ENCODE assay signal across 9 mouse cellular contexts in genomic region chr13:102355569-102355968, GRCm38 (mm10).
A peak's percentile ranks its signal among the peaks of the same experiment; 100 is the strongest.
DNase-seq lines count a peak whose midpoint lies in the region; ATAC-seq and TF ChIP-seq lines count a peak whose summit lies in the region.
"Had no signal": no experiment of that assay in that cellular context is flagged by ENCODE, and none has a peak within 500 bp of the region (broad histone marks: within the 10 kb centered on the region; RNA-seq: fewer than 3 reads in every experiment).

No protein-coding gene starts in this region.

- H3K4me1 ChIP-seq in forebrain, embryonic 14.5 days (ENCODE audit: control insufficient read depth, insufficient read depth, low read length) = no peaks in the 10 kb centered on the region
- H3K4me1 ChIP-seq in forebrain, embryonic 12.5 days = no peaks in the 10 kb centered on the region
- no peaks in the 10 kb centered on the region for H3K4me1 ChIP-seq in lung, embryonic 15.5 days
- H3K4me1 ChIP-seq in lung, adult 2 months (ENCODE audit: control insufficient read depth, insufficient read depth, low read length) = no peaks in the 10 kb centered on the region
- H3K4me1 ChIP-seq: neural tube, embryonic 13.5 days had no signal

- DNase-seq in forebrain, embryonic 14.5 days (ENCODE audit: low spot score) = peak; percentile 58
- DNase-seq in lung, adult 2 months = no peak
- DNase-seq in gastrocnemius, postnatal 10 days = peak; percentile 59
- peak; percentile 62 for DNase-seq in lung, postnatal 14 days
- no peak for DNase-seq in embryo, embryonic 11 days
- no peak for DNase-seq in layer of hippocampus, adult 18-20 months (ENCODE audit: low spot score in 2 of 2)

- no peak overlapping the region for H3K9ac ChIP-seq in forebrain, embryonic 14.5 days (ENCODE audit: low read length)
- no peak overlapping the region for H3K9ac ChIP-seq in forebrain, embryonic 12.5 days
- H3K9ac ChIP-seq in lung, embryonic 15.5 days = no peak overlapping the region
- H3K9ac ChIP-seq: neural tube, embryonic 13.5 days had no signal

- no peak for TF ChIP-seq CTCF in lung, adult 2 months (IDR thresholded peaks at IDR 0.05; ENCODE audit: insufficient read depth, low read length)

- H3K27me3 ChIP-seq in forebrain, embryonic 14.5 days (replicated peaks; ENCODE audit: control insufficient read depth, insufficient read depth, low read length) = no peaks in the 10 kb centered on the region
- H3K27me3 ChIP-seq in forebrain, embryonic 12.5 days = no peaks in the 10 kb centered on the region
- H3K27me3 ChIP-seq in lung, embryonic 15.5 days = no peaks in the 10 kb centered on the region
- H3K27me3 ChIP-seq: neural tube, embryonic 13.5 days had no signal

- WGBS in forebrain, embryonic 14.5 days = 44% methylated on average over 1 of the region's 1 CpGs
- WGBS in forebrain, embryonic 12.5 days = 63% methylated on average over 1 of the region's 1 CpGs
- 33% methylated on average over 1 of the region's 1 CpGs for WGBS in lung, embryonic 15.5 days
- 29% methylated on average over 1 of the region's 1 CpGs for WGBS in lung, adult 2 months

- no peak for ATAC-seq in forebrain, embryonic 14.5 days
- no peak for ATAC-seq in forebrain, embryonic 12.5 days (ENCODE audit: low FRiP score)
- ATAC-seq in lung, embryonic 15.5 days (ENCODE audit: borderline replicate concordance, extremely low read depth, low FRiP score, low TSS enrichment) = peak; percentile 74; the same call in 1 of the 2 replicates

- no peak overlapping the region for H3K27ac ChIP-seq in forebrain, embryonic 14.5 days (ENCODE audit: low read depth, low read length)
- no peak overlapping the region for H3K27ac ChIP-seq in forebrain, embryonic 12.5 days
- peak overlapping the region; percentile 33 for H3K27ac ChIP-seq in lung, embryonic 15.5 days
- H3K27ac ChIP-seq: neural tube, embryonic 13.5 days had no signal

- H3K9me3 ChIP-seq in forebrain, embryonic 14.5 days (replicated peaks; ENCODE audit: control insufficient read depth, low read length) = no peaks in the 10 kb centered on the region
- H3K9me3 ChIP-seq in forebrain, embryonic 12.5 days = no peaks in the 10 kb centered on the region
- no peaks in the 10 kb centered on the region for H3K9me3 ChIP-seq in lung, embryonic 15.5 days
- H3K9me3 ChIP-seq: neural tube, embryonic 13.5 days had no signal

- TF ChIP-seq POLR2A in lung, adult 2 months (IDR thresholded peaks at IDR 0.05; ENCODE audit: borderline replicate concordance, extremely low read depth, low read depth, low read length) = no peak

- H3K4me2 ChIP-seq in forebrain, embryonic 14.5 days (ENCODE audit: low read length) = no peak overlapping the region
- H3K4me2 ChIP-seq in forebrain, embryonic 12.5 days = no peak overlapping the region
- no peak overlapping the region for H3K4me2 ChIP-seq in lung, embryonic 15.5 days
- H3K4me2 ChIP-seq: neural tube, embryonic 13.5 days had no signal

- no peak overlapping the region for H3K4me3 ChIP-seq in forebrain, embryonic 14.5 days (ENCODE audit: low read depth, low read length)
- no peak overlapping the region for H3K4me3 ChIP-seq in forebrain, embryonic 12.5 days (replicated peaks)
- no peak overlapping the region for H3K4me3 ChIP-seq in lung, embryonic 15.5 days
- H3K4me3 ChIP-seq in lung, adult 2 months (replicated peaks; ENCODE audit: extremely low read depth, low read depth, low read length) = no peak overlapping the region
- H3K4me3 ChIP-seq: neural tube, embryonic 13.5 days had no signal

- H3K36me3 ChIP-seq in forebrain, embryonic 14.5 days (ENCODE audit: control insufficient read depth, insufficient read depth, low read length) = no peaks in the 10 kb centered on the region
- no peaks in the 10 kb centered on the region for H3K36me3 ChIP-seq in forebrain, embryonic 12.5 days (replicated peaks)
- no peaks in the 10 kb centered on the region for H3K36me3 ChIP-seq in lung, embryonic 15.5 days
- H3K36me3 ChIP-seq: neural tube, embryonic 13.5 days had no signal

Comparison
In these comparisons a context has a peak if more than half of its experiments do, and no peak if none do; other contexts are left out.
1. DNase-seq: peak in forebrain, embryonic 14.5 days (single experiment), gastrocnemius, postnatal 10 days (single experiment) and lung, postnatal 14 days (single experiment); none in lung, adult 2 months (single experiment), embryo, embryonic 11 days (single experiment) and layer of hippocampus, adult 18-20 months (0 of 2).